Mouse (Mus musculus) ovary, postnatal 14 days (tissue): Measurements from ENCODE around the gene Vrk3.

ENCODE experiments used
- DNase-seq: peaks from one replicate; pipeline ENCODE4 v3.0.0; 2022; ENCODE audit warnings: low spot score

The Vrk3 gene

GRCm38 (mm10) chr7:44818751-44819235 lies 70.6 kb downstream of the Vrk3 start:
- peak; percentile 53 for DNase-seq

GRCm38 (mm10) chr7:44819391-44819790 lies 71.2 kb downstream of the Vrk3 start:
- no peak for DNase-seq

GRCm38 (mm10) chr7:44819863-44820262 lies 71.7 kb downstream of the Vrk3 start:
- DNase-seq, result no peak

GRCm38 (mm10) chr7:44820525-44820924 lies 72.3 kb downstream of the Vrk3 start:
- no peak for DNase-seq

DNA sequence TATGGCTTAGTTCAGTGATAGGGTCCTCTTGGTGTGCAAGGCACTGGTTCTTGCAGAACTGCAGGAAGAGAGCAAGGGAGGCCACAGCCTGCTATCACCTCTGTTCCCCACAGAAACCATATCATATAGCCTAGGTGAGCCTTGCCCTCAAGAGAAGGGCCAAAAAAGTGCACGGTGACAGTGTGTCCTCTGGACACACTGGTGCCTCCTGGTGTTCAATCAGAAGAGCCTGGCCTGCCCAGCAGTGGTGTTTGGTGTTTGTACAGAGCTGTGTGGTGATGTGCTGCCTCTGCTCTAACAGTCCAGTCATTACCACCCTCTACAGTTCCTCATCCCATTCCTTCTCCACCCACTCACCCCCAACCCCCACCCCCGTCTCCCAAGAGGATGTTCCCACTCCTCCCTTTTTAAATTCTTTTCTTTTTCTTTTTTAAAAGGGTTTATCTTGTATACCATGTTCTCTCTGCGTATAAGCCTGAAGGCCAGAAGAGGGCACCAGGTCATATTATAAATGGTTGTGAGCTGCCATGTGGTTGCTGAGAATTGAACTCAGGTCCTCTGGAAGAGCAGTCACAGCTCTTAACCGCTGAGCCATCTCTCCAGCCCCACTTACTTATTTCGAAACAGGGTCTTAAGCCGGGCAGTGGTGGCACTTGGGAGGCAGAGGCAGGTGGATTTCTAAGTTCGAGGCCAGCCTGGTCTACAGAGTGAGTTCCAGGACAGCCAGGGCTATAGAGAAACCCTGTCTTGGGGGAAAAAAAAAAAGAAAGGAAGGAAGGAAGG lies 73.6 kb downstream of the Vrk3 start:
- no peak for DNase-seq

DNA sequence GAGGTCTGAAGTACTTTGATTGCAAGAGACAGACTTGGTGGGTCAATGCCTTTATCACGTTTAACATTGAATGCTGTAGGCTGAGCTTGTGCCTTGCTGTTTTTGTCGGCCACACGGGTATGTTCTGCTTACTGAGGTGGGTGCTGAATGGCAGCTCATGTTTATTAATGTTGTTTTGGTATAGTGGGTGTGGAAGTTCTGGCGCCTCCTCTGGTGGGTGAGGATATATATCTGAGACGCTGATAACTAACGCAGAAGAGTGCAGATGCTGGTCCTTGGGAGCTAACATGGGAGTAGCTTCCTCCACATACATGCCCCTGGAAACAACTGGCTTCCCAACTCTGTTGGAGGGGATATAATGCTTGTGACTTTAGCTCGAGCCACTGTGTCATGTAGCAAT lies 75.2 kb downstream of the Vrk3 start:
- no peak for DNase-seq

GRCm38 (mm10) chr7:44824872-44825271 lies 76.7 kb downstream of the Vrk3 start:
- peak; percentile 70 for DNase-seq

GRCm38 (mm10) chr7:44826771-44827170 lies 78.6 kb downstream of the Vrk3 start:
- DNase-seq, result no peak
